Mouse (Mus musculus) bone marrow macrophage, adult 2 months (primary cell): ENCODE measurements around the gene Ctsj. TPM values are rescaled to one million over a fixed set of nuclear protein-coding genes. Genes with fewer than 3 reads are reported as not detected.
"Not testable (repeated sequence)": the region's sequence is repeated elsewhere in the genome, so short reads cannot be mapped to it uniquely, and the experiment has no call there.

Experiments used
- H3K27ac ChIP-seq: 2 replicates; pipeline ENCODE4 v1.5.1; 2012; ENCODE audit warnings: low read depth, low read length; ENCODE audit not compliant: insufficient read depth
- H3K4me1 ChIP-seq: 2 replicates; pipeline ENCODE4 v1.6.1; 2012; ENCODE audit warnings: low read length; ENCODE audit not compliant: control insufficient read depth, insufficient read depth
- H3K4me3 ChIP-seq: 2 replicates; pipeline ENCODE4 v1.5.1; 2012; ENCODE audit warnings: mild to moderate bottlenecking, low read length, moderate library complexity; ENCODE audit not compliant: insufficient read depth
- CTCF ChIP-seq: IDR thresholded peaks from 2 replicates; pipeline ENCODE4 v1.5.1; 2012; ENCODE audit warnings: low read depth, mild to moderate bottlenecking, low read length, moderate library complexity
- POLR2A ChIP-seq: IDR thresholded peaks from 2 replicates; pipeline ENCODE4 v1.6.1; 2012; ENCODE audit warnings: mild to moderate bottlenecking, low read depth, low read length, borderline replicate concordance
- polyA plus RNA-seq: library from polyadenylated mRNA; stranded (reverse); fragments of >200 nt; gene quantifications from 2 replicates; pipeline ENCODE4 v1.2.4, GENCODE M21; 2012; ENCODE audit not compliant: missing spikeins, insufficient read depth, insufficient read length

The Ctsj gene
- not detected in 2 replicates for polyA plus RNA-seq

GRCm38 (mm10) chr13:61005859-61006258 is at the start of gene Ctsj:
Gene Ctsj, minus strand, starts transcription at chr13:61005959.
- no peaks in the 10 kb centered on the region for H3K4me1 ChIP-seq
- H3K27ac ChIP-seq = no peak within 1 kb of the TSS
- no peak within 1 kb of the TSS for H3K4me3 ChIP-seq
- TF ChIP-seq POLR2A (no peak), CTCF (no peak)

DNA sequence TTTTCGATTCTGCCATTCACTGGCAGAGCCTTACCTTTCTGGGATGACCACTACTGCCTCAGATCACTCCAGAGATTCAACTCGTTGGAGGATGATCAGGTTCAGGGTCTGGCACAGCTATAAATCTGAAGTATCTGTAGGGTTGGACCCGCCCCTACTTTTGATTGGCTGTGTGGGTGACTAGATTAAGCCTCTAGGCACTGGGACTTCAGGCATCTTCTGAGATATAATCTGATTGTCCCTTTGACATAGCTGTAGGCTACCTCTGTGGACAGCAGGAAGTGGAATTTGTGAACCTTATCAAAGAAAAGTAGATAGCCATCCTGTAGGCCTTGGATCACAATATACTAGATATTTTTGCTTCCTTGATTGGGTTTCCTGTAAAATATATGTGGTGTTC is 34.8 kb upstream of the Ctsj start, which contains the start of gene Ctsq:
Ctsq (minus strand) TSS at position 101 of the 400 bp plus-strand sequence.
- no peak for TF ChIP-seq CTCF
- no peak for TF ChIP-seq POLR2A
- Histone ChIP-seq H3K4me3 (no peak within 1 kb of the TSS), H3K27ac (no peak within 1 kb of the TSS), H3K4me1 (no peaks in the 10 kb centered on the region)

DNA sequence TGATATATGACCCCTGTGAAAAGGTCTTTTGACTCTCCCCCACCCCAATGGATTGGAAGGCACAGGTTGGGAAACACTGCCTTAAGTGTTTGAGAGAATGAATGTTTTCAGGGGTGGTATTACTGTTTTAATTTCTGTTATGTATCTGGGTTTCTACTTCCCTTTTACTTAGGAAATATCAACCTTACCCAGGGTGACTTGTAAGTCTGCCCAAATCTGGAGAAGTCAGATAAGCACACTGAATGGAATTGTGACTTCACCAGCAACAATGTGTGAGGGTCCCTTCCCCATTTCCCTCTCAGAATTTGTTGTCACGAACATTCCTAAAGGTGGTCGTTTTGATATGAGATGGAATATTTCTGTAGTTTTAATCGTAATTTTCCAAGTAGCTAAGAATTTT is 17.0 kb upstream of the Ctsj start:
- no peaks in the 10 kb centered on the region for H3K4me1 ChIP-seq
- no peak overlapping the region for H3K4me3 ChIP-seq
- TF ChIP-seq CTCF = no peak
- no peak for TF ChIP-seq POLR2A

GRCm38 (mm10) chr13:61021844-61022243 is 16.1 kb upstream of the Ctsj start:
- H3K4me1 ChIP-seq = no peaks in the 10 kb centered on the region
- TF ChIP-seq POLR2A = no peak
- TF ChIP-seq CTCF = no peak
- no peak overlapping the region for H3K4me3 ChIP-seq
- H3K27ac ChIP-seq = no peak overlapping the region

More for the DNA sequence above, 17.0 kb upstream of the Ctsj start:
- no peak overlapping the region for H3K27ac ChIP-seq

DNA sequence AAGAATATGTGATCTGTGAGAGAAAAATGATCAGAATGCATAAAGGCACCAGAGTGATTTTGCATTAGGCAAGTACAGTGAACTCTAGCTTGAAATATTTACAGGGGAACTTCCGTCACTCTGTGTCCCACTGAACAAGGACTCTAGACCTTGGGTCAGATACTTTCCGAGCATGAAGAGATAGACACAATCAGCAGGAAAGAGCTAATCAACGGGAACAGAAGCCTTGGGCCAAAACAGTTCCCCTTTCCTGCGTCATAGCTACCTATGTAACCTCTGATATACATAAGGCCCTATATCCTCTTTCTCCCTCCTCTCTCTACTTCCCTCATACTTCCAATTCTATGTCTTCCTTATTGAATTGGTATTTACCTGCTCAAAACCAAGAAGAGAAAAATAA is 4.4 kb upstream of the Ctsj start:
- H3K4me1 ChIP-seq = no peaks in the 10 kb centered on the region
- TF ChIP-seq CTCF (no peak), POLR2A (no peak)
- H3K4me3 ChIP-seq = no peak overlapping the region
- no peak overlapping the region for H3K27ac ChIP-seq

DNA sequence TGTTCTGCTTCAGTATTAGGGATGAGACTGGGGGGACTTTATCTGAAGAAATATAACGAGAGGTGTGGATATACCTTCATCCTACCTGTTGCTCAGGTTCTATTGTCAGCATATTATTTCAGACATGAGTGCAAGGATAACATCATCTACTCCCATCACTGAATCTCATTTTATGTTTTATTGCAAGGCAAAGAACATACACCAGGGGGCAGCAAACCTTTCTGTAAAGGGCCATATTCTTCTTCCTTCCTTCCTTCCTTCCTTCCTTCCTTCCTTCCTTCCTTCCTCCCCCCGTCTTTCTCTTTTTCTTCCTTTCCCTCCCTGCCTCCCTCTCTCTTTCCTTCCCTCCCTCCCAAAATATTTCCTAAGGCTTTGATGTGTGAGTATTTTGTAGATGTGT is 8.2 kb downstream of the Ctsj start:
- no peaks in the 10 kb centered on the region for H3K4me1 ChIP-seq
- no peak overlapping the region for H3K4me3 ChIP-seq
- TF ChIP-seq POLR2A (no peak), CTCF (no peak)
- H3K27ac ChIP-seq = no peak overlapping the region

DNA sequence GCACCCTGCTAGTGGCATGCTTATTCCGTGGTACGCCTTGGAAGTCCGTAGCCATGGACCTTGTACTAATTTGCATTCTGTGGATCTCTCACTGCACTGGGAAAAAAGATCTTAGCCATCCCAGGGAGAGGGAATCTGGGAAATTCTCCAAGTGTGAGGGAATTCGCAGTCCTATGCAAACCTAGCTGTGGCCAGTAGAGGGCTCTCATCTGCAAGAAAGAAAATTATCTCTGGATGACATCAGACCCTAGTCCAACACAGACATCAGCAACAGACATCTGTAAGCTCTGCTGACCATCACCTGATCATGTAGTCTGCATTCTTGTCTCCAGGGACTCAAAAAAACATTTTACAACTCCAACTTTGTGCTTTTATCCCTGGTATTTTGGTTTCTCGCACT is 18.8 kb downstream of the Ctsj start:
- not testable (repeated sequence) for H3K27ac ChIP-seq, H3K4me3 ChIP-seq, H3K4me1 ChIP-seq

DNA sequence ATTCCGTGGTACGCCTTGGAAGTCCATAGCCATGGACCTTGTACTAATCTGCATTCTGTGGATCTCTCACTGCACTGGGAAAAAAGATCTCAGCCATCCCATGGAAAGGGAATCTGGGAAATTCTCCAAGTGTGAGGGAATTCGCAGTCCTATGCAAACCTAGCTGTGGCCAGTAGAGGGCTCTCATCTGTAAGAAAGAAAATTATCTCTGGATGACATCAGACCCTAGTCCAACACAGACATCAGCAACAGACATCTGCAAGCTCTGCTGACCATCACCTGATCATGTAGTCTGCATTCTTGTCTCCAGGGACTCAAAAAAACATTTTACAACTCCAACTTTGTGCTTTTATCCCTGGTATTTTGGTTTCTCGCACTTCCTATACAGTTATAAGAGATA is 33.4 kb downstream of the Ctsj start:
- not testable (repeated sequence) for H3K4me3 ChIP-seq, H3K4me1 ChIP-seq, H3K27ac ChIP-seq

DNA sequence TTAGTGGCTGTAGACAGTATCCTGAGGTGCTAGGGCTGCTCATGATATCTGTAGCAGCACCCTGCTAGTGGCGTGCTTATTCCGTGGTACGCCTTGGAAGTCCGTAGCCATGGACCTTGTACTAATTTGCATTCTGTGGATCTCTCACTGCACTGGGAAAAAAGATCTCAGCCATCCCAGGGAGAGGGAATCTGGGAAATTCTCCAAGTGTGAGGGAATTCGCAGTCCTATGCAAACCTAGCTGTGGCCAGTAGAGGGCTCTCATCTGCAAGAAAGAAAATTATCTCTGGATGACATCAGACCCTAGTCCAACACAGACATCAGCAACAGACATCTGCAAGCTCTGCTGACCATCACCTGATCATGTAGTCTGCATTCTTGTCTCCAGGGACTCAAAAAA is 41.8 kb downstream of the Ctsj start:
- not testable (repeated sequence) for H3K27ac ChIP-seq, H3K4me1 ChIP-seq, H3K4me3 ChIP-seq

GRCm38 (mm10) chr13:60961706-60962105 is 44.1 kb downstream of the Ctsj start:
- Histone ChIP-seq H3K4me1 (no peaks in the 10 kb centered on the region), H3K4me3 (no peak overlapping the region), H3K27ac (no peak overlapping the region)
- TF ChIP-seq CTCF = no peak
- TF ChIP-seq POLR2A = no peak

Other genes with a start within 250 kb of the Ctsj start
- gene BC051665, start 219.6 kb downstream of the Ctsj start, polyA plus RNA-seq = not detected in 2 replicates
- gene Ctsll3, start 203.1 kb downstream of the Ctsj start, polyA plus RNA-seq = not detected in 2 replicates
- not detected in 2 replicates for gene 4930486L24Rik, start 141.5 kb downstream of the Ctsj start, polyA plus RNA-seq
- 1.7 TPM in 1 of 2 replicates, not detected in the other for gene Gm49392, start 109.1 kb downstream of the Ctsj start, polyA plus RNA-seq
- 80.7 and 81.4 TPM in 2 replicates for gene Ctla2b, start 108.5 kb downstream of the Ctsj start, polyA plus RNA-seq
- not detected in 2 replicates for gene Tpbpb, start 101.1 kb downstream of the Ctsj start, polyA plus RNA-seq
- not detected in 2 replicates for gene Gm49393, start 70.4 kb downstream of the Ctsj start, polyA plus RNA-seq
- gene Gm49391, start 69.4 kb downstream of the Ctsj start, polyA plus RNA-seq = 15.9 TPM in 1 of 2 replicates, not detected in the other
- 14.7 and 16.8 TPM in 2 replicates for gene Ctla2a, start 69.3 kb downstream of the Ctsj start, polyA plus RNA-seq
- gene Tpbpa, start 64.0 kb downstream of the Ctsj start, polyA plus RNA-seq = not detected in 2 replicates
- gene Ctsq, start 34.7 kb upstream of the Ctsj start, polyA plus RNA-seq = not detected in 2 replicates
- not detected in 2 replicates for gene Ctsr, start 158.3 kb upstream of the Ctsj start, polyA plus RNA-seq
- gene Cts6, start 197.5 kb upstream of the Ctsj start, polyA plus RNA-seq = not detected in 2 replicates
- not detected in 2 replicates for gene Cts8, start 249.4 kb upstream of the Ctsj start, polyA plus RNA-seq